Mouse (Mus musculus): ENCODE data around the gene Cdk6. TPM values are rescaled to one million over a fixed set of nuclear protein-coding genes. Genes with fewer than 3 reads are reported as not detected.

Cdk6 gene
- polyA plus RNA-seq, 1 experiment, result 2.0 TPM

DNA sequence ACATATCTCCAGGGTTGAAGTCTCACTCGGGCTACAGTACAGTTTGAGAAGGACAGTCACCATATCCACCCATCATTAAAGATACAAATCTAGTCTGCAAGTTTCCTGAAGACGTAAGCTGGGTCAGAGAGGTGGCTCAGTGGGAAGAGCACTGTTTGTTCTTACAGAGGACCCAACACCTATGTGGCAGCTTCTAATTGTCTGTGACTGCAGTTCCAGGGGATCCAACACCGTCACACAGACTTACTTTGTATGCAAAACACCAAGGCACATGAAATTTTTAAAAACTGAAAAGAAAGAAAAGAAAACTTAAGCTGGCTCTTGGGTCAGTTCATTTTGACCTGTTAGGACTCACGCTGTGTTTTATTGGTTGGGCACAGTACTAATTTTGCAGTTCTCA, 162.1 kb downstream of the Cdk6 start:
- no peak for TF ChIP-seq CTCF (IDR thresholded peaks at IDR 0.05; ENCODE audit: extremely low read depth, insufficient read depth, low read length)
- TF ChIP-seq POLR2A (IDR thresholded peaks at IDR 0.05; ENCODE audit: extremely low read depth, insufficient read depth, low read length), result no peak
- Histone ChIP-seq H3K4me3 (ENCODE audit: insufficient read depth, low read length) (no peak overlapping the region), H3K27ac (ENCODE audit: insufficient read depth, low read length) (0 out of 2 replicates have a peak overlapping the region, but pooled peaks have one; percentile 50), H3K4me1 (ENCODE audit: control insufficient read depth, insufficient read depth, low read length) (peaks cover 2% of the 10 kb centered on the region)

DNA sequence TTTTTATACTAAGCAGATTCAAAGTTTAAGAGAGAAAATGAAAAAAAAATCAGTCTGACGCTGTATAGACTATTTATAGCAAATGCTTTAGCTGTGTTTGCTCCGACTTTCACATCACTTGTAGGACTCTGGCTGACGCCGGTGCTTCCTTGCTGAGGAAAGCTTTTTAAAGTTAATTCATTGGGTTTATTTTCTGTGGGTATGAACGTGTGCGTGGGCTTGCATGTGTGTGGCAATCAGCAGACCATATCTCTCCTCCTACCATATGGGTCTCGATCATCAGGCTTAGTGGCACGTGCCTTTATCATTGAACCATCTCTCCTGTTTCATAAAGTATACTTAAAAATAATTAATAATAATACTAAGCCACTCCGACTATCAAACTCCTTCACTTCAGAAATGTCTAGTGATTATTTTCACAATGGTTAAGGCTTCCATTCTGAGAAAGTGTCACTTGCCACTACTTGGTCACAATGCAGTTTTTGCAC, 162.6 kb downstream of the Cdk6 start:
- Histone ChIP-seq H3K27ac (ENCODE audit: insufficient read depth, low read length) (no peak overlapping the region), H3K4me1 (ENCODE audit: control insufficient read depth, insufficient read depth, low read length) (peaks cover 2% of the 10 kb centered on the region)
- no peak for TF ChIP-seq CTCF (IDR thresholded peaks at IDR 0.05; ENCODE audit: extremely low read depth, insufficient read depth, low read length)
- no peak for TF ChIP-seq POLR2A (IDR thresholded peaks at IDR 0.05; ENCODE audit: extremely low read depth, insufficient read depth, low read length)

DNA sequence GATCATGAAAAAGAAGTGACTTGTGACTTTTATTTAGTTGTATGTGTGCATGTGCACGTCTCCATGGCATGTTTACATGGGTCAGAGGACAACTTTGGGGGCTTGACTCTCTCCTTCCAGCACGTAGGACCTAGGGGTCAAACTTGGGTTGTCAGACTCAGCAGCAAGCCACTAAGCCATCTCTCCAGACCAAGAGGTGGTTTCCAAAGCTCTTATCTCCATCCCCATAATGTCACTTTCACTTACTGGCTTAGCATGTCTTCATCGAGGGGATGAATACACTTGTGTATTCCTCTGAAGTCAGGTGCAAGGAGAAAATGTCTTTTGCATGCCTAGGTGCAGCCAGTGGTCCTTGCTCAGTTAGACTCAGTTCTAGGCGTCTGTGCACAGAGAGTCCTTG, 163.2 kb downstream of the Cdk6 start:
- no peak for TF ChIP-seq CTCF (IDR thresholded peaks at IDR 0.05; ENCODE audit: extremely low read depth, insufficient read depth, low read length)
- TF ChIP-seq POLR2A (IDR thresholded peaks at IDR 0.05; ENCODE audit: extremely low read depth, insufficient read depth, low read length), result no peak
- H3K4me3 ChIP-seq (ENCODE audit: insufficient read depth, low read length), result no peak overlapping the region
- peaks cover 2% of the 10 kb centered on the region for H3K4me1 ChIP-seq (ENCODE audit: control insufficient read depth, insufficient read depth, low read length)
- no peak overlapping the region for H3K27ac ChIP-seq (ENCODE audit: insufficient read depth, low read length)

More for the DNA sequence above, 162.6 kb downstream of the Cdk6 start:
- no peak overlapping the region for H3K4me3 ChIP-seq (ENCODE audit: insufficient read depth, low read length)

DNA sequence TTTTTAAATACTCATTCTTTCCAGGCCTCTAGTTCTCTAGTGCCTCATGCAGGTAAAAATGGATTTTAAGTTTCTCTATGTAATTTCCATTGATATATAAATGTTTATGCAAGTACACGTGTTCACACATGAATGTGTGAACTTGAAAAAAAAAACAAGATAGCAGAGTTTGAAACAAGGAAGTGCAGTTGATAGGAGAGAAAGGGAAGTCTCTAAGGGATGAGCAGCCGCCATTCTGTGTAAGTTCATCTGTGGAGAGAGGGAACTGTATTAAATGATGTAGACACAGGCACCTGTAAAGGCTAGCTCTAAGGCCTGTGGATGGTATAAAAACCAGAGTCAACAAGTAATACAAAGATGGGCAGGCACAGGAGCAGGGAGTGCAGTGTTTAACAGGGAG, 164.3 kb downstream of the Cdk6 start:
- TF ChIP-seq POLR2A (IDR thresholded peaks at IDR 0.05; ENCODE audit: extremely low read depth, insufficient read depth, low read length) (no peak), CTCF (IDR thresholded peaks at IDR 0.05; ENCODE audit: extremely low read depth, insufficient read depth, low read length) (no peak)
- H3K4me3 ChIP-seq (ENCODE audit: insufficient read depth, low read length), result no peak overlapping the region
- peaks cover 2% of the 10 kb centered on the region for H3K4me1 ChIP-seq (ENCODE audit: control insufficient read depth, insufficient read depth, low read length)
- no peak overlapping the region for H3K27ac ChIP-seq (ENCODE audit: insufficient read depth, low read length)

DNA sequence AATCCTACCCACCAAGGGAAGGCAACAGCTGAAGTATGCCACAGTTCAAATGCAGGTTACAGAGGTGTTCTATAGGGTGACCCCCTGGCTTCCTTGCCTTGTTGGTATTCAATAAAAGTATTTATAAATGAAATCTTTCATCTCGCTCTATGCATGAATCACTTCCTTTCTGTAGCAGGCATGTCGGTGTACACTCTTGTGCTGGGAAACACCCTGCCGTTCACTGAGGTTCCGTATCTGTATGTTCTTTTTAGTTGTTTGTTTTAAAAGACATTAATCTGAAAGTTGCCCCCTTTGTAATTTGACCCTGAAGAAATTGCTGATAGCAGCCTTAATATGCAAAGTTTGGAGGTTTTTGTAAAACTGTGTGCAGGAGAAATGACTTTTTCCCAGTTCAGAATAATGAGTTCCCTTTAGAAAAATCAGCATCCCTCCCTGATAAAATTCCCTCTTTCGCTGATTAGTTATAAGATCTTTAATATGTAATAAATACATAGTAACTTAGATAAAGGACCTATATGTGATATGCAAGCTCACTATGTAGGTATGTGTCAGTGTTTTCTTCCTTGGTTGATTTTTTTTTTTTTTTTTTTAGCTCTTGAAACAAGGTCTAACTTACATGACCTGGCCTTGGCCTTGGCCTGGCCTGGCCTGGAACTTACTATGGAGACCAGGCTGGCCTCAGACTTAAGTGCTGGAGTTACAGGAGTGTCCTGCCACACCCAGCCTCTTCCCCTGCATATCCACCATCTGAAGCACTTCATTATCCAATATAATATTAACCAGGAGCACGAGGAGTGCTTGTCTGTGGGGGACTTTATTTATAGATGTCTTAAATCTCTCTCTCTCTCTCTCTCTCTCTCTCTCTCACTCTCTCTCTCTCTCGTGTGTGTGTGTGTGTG, 167.4 kb downstream of the Cdk6 start:
- Histone ChIP-seq H3K4me1 (ENCODE audit: control insufficient read depth, insufficient read depth, low read length) (peaks cover 1% of the 10 kb centered on the region; the same call in 1 of the 2 replicates), H3K27ac (ENCODE audit: insufficient read depth, low read length) (no peak overlapping the region)

DNA sequence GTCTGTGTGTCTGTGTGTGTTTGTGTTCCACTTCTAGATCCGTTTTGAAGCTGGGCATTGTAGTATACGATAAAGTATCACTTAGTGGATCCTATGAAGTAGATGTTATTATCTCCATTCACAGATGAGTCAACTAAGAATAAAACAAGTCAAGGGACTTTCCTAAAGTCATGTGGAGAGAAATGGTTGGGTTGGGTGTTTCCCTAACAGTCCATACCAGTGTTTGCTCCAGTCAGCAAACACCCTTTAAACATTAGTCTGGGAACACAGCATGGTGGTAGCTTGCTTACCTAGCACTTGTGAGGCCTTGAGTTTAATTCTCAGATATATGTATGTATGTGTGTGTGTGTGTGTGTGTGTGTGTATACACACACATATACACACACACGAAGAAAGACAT, 168.2 kb downstream of the Cdk6 start:
- TF ChIP-seq POLR2A (IDR thresholded peaks at IDR 0.05; ENCODE audit: extremely low read depth, insufficient read depth, low read length) (no peak), CTCF (IDR thresholded peaks at IDR 0.05; ENCODE audit: extremely low read depth, insufficient read depth, low read length) (no peak)
- no peak overlapping the region for H3K27ac ChIP-seq (ENCODE audit: insufficient read depth, low read length)

More for the DNA sequence above, 167.4 kb downstream of the Cdk6 start:
- H3K4me3 ChIP-seq (ENCODE audit: insufficient read depth, low read length), result no peak overlapping the region
- TF ChIP-seq CTCF (IDR thresholded peaks at IDR 0.05; ENCODE audit: extremely low read depth, insufficient read depth, low read length) (no peak), POLR2A (IDR thresholded peaks at IDR 0.05; ENCODE audit: extremely low read depth, insufficient read depth, low read length) (no peak)

DNA sequence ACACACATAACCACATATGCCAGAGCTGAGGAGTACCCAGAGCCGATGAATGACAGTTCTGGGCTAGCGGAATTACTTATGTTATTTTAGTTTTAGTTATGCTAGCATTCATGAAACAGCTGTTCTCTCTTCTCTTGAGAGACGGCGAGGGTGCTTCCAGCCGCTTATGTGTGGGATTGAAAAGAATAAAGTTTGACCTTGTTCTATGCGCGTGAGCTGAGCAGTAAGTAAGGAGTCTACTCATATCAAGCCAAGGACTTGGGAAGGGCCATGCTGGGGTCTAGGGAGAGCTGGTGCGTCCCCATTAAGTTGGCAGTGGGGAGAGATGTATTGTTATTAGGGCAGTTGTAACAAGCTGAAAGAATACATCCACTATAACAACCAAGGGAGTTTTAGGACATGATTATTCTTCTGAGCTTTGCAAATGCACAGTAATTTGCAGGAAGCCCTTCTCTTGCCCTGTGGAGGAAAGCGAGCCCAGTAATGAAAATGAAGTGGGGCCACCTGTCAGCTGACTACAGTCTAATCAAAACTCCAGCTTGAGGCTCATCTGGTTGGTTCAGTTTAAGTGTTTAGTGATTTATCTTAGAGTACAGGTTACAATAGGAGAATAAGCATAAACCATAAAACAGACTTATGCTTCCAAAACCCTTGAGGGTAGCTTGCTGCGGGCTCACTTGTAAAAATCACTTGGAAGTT, 170.0 kb downstream of the Cdk6 start:
- TF ChIP-seq POLR2A (IDR thresholded peaks at IDR 0.05; ENCODE audit: extremely low read depth, insufficient read depth, low read length), result no peak
- TF ChIP-seq CTCF (IDR thresholded peaks at IDR 0.05; ENCODE audit: extremely low read depth, insufficient read depth, low read length), result no peak
- H3K27ac ChIP-seq (ENCODE audit: insufficient read depth, low read length), result no peak overlapping the region
- H3K4me1 ChIP-seq (ENCODE audit: control insufficient read depth, insufficient read depth, low read length), result peaks cover 1% of the 10 kb centered on the region; the same call in 1 of the 2 replicates
- no peak overlapping the region for H3K4me3 ChIP-seq (ENCODE audit: insufficient read depth, low read length)

More for the DNA sequence above, 168.2 kb downstream of the Cdk6 start:
- Histone ChIP-seq H3K4me3 (ENCODE audit: insufficient read depth, low read length) (no peak overlapping the region), H3K4me1 (ENCODE audit: control insufficient read depth, insufficient read depth, low read length) (peaks cover 1% of the 10 kb centered on the region; the same call in 1 of the 2 replicates)

DNA sequence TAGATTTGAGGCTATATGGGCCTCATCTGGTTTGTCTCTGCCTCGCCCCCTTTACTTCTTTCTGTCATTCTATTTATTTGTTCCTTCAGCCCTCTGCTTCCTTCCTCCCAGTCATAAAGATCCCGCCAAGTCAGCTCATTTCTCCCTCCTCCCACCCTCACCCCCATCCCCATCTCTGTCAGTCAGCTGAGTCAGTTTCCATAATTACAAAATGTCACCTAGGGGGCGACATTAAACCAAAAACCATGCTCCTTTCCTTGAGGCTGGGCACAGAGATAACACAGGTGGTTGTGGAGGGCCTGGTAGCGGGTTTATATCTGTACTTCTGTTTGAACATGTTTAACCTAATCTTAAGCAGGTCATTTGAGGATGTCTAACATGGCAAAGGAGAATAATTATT, 171.3 kb downstream of the Cdk6 start:
- H3K27ac ChIP-seq (ENCODE audit: insufficient read depth, low read length), result no peak overlapping the region
- no peak overlapping the region for H3K4me3 ChIP-seq (ENCODE audit: insufficient read depth, low read length)
- TF ChIP-seq POLR2A (IDR thresholded peaks at IDR 0.05; ENCODE audit: extremely low read depth, insufficient read depth, low read length) (no peak), CTCF (IDR thresholded peaks at IDR 0.05; ENCODE audit: extremely low read depth, insufficient read depth, low read length) (no peak; the same call in 1 of the 2 replicates)
- H3K4me1 ChIP-seq (ENCODE audit: control insufficient read depth, insufficient read depth, low read length), result peaks cover 1% of the 10 kb centered on the region; the same call in 1 of the 2 replicates

DNA sequence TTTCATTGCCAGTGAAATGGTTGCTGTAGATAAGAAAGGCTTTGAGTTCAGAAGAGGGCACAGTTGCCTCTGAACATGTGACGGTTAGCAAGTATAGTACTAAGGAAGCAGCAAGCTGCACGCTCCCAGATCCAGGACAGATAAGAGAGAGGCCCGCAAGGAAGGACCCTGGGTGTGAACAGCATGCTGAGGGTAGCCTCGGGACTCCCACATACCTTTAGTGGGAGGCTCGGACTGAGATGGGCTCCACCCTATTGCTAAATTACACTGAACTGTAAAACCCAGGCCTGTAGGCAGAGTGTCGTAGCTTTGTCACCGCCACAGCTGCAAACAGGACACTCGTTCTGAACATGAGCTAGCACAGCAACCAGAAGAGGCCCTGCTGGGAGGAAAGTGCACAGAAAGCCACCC, 173.6 kb downstream of the Cdk6 start:
- no peak for TF ChIP-seq POLR2A (IDR thresholded peaks at IDR 0.05; ENCODE audit: extremely low read depth, insufficient read depth, low read length)
- no peak for TF ChIP-seq CTCF (IDR thresholded peaks at IDR 0.05; ENCODE audit: extremely low read depth, insufficient read depth, low read length)
- Histone ChIP-seq H3K4me1 (ENCODE audit: control insufficient read depth, insufficient read depth, low read length) (peaks cover 1% of the 10 kb centered on the region; the same call in 1 of the 2 replicates), H3K4me3 (ENCODE audit: insufficient read depth, low read length) (no peak overlapping the region), H3K27ac (ENCODE audit: insufficient read depth, low read length) (no peak overlapping the region)

Measured in cortical plate, adult 2 months (tissue).